Mouse (Mus musculus): ENCODE results near the gene Irak1bp1. TPM values are rescaled to one million over a fixed set of nuclear protein-coding genes. Genes with fewer than 3 reads are reported as not detected.
A peak's percentile ranks its signal among the peaks of the same experiment; 100 is the strongest.

Gene Irak1bp1
- polyA plus RNA-seq (2015; fragmentation: Nextera tagmentation; extraction: Ambion mirVana) = 29.4 and 31.8 TPM in 2 replicates

DNA sequence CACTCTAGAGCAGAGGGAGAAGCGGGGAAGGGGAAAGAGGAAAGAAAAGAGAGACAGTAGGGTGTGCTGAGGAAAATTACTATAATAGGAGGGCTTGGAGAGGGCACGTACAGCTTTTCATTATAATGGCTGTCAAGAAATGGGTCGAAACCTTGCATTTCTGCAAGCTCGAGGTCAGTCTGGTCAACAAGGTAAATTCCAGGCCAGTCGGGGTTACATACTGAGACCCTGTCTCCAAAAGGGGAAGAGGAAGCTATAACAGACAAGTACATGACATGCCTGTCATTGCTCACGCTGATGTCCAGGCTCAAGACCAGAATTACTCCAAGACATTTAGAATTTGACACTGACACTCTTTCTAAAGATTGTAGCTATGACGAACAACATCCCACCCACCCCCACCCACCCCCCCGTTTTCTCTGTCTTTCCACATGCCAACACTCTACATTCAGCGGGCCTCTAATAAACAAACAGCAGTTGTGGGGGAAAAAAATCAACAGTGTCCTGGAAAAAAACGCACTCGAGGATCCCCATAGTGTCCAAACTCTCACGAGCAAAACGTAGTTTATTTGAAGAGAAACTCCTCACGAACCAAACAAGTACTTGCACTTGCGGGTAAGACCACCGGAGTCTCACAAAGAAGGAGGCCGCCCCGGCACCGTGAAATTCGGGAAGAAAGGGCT, at the start of gene Irak1bp1:
Gene Irak1bp1 (plus strand): TSS at position 534 of the 683 bp plus-strand sequence.
- TF ChIP-seq CTCF (IDR thresholded peaks at IDR 0.05; ENCODE audit: low read depth) = no peak
- Histone ChIP-seq H3K4me2 (ENCODE audit: low read length) (peak within 1 kb of the TSS; percentile 69), H3K9me3 (replicated peaks; ENCODE audit: low read length) (no peaks in the 10 kb centered on the region), H3K27ac (peak within 1 kb of the TSS; percentile 66), H3K4me3 (replicated peaks; ENCODE audit: low read depth, low read length) (peak within 1 kb of the TSS; percentile 68), H3K27me3 (ENCODE audit: insufficient read depth, low read length) (no peaks in the 10 kb centered on the region), H3K9ac (ENCODE audit: low read depth, low read length) (peak within 1 kb of the TSS; percentile 67), H3K4me1 (replicated peaks; ENCODE audit: insufficient read depth, low read length) (no peaks in the 10 kb centered on the region), H3K36me3 (ENCODE audit: insufficient read depth, low read length) (no peaks in the 10 kb centered on the region)
- ATAC-seq (replicated peaks; ENCODE audit: low FRiP score, low read depth) (0 out of 2 replicates have a peak, but pooled peaks have one; percentile 6), DNase-seq (ENCODE audit: low spot score) (no peak)
- 13% methylated on average over 20 of the region's 20 CpGs for WGBS

DNA sequence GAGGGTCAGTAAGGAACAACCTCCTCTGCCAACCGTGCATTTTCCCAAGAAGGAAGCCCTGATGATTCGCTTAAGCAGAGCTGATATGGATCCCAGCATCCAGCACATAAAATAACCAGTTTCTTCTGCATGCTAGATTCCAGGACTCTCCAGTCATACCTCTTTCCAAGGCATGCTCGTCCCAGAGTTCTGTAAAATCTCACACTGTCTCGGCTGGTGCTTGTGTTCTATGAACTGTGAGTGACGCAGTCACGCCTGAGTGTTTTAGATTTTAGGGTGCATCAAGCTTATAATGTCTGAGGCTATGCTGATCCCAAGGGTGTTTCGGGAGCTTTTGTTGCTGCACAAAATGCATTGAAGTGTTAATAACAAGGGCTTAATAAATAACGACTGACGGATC, 41.0 kb upstream of the Irak1bp1 start:
- Histone ChIP-seq H3K27ac (no peak overlapping the region), H3K9ac (ENCODE audit: low read depth, low read length) (no peak overlapping the region), H3K4me2 (ENCODE audit: low read length) (no peak overlapping the region), H3K9me3 (replicated peaks; ENCODE audit: low read length) (no peaks in the 10 kb centered on the region), H3K36me3 (ENCODE audit: insufficient read depth, low read length) (no peaks in the 10 kb centered on the region), H3K27me3 (ENCODE audit: insufficient read depth, low read length) (no peaks in the 10 kb centered on the region), H3K4me1 (replicated peaks; ENCODE audit: insufficient read depth, low read length) (no peaks in the 10 kb centered on the region), H3K4me3 (replicated peaks; ENCODE audit: low read depth, low read length) (no peak overlapping the region)
- WGBS = 61% methylated on average over 9 of the region's 9 CpGs
- DNase-seq (ENCODE audit: low spot score) = no peak
- no peak for TF ChIP-seq CTCF (IDR thresholded peaks at IDR 0.05; ENCODE audit: low read depth)
- ATAC-seq (replicated peaks; ENCODE audit: low FRiP score, low read depth) = no peak

DNA sequence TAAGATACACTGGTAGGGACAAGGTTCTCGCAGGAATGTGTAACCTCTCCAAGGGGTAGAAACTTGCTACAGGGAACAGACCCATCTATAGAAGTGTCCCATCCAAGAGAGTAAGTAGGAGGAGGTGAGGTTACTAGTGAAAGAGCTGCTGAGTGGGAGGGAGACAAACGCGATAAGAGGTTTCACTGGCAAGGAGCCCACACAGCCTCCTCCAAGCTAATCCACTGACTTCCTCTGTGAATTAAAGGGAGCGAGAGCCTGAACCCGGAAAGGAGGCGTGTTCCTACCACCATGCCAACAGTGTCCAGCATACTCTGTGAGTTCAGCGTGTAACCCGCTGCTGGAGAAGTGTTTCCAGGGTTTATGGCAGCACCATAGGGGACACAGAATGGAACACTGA, 29.0 kb upstream of the Irak1bp1 start:
- H3K36me3 ChIP-seq (ENCODE audit: insufficient read depth, low read length) = no peaks in the 10 kb centered on the region
- H3K9me3 ChIP-seq (replicated peaks; ENCODE audit: low read length) = no peaks in the 10 kb centered on the region
- 59% methylated on average over 8 of the region's 8 CpGs for WGBS
- DNase-seq (ENCODE audit: low spot score) (no peak), ATAC-seq (replicated peaks; ENCODE audit: low FRiP score, low read depth) (no peak)
- H3K4me1 ChIP-seq (replicated peaks; ENCODE audit: insufficient read depth, low read length) = no peaks in the 10 kb centered on the region
- no peak for TF ChIP-seq CTCF (IDR thresholded peaks at IDR 0.05; ENCODE audit: low read depth)
- H3K27ac ChIP-seq = no peak overlapping the region
- H3K27me3 ChIP-seq (ENCODE audit: insufficient read depth, low read length) = no peaks in the 10 kb centered on the region
- H3K4me3 ChIP-seq (replicated peaks; ENCODE audit: low read depth, low read length) = no peak overlapping the region
- H3K9ac ChIP-seq (ENCODE audit: low read depth, low read length) = no peak overlapping the region
- H3K4me2 ChIP-seq (ENCODE audit: low read length) = no peak overlapping the region

DNA sequence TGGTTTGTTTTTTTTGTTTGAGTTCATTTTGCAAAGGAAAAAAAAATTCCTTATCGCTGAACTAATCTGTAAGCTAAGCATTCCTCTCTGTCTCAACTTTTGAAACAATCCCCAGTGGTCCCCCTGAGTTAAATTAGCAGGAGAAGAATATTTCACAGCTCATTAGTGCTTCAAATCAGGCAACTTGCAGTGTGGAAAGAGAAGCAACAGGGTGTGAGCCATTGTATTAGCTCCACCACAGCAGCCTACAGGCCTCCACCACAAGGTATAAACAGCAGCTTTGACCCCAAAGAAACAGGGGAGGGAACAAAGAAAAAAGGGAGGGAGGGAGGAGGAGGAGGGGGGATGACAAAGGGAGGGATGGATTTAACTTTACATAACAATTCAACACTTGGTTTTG, 22.2 kb upstream of the Irak1bp1 start:
- Histone ChIP-seq H3K9me3 (replicated peaks; ENCODE audit: low read length) (no peaks in the 10 kb centered on the region), H3K4me3 (replicated peaks; ENCODE audit: low read depth, low read length) (no peak overlapping the region), H3K9ac (ENCODE audit: low read depth, low read length) (no peak overlapping the region), H3K4me1 (replicated peaks; ENCODE audit: insufficient read depth, low read length) (no peaks in the 10 kb centered on the region), H3K36me3 (ENCODE audit: insufficient read depth, low read length) (no peaks in the 10 kb centered on the region), H3K27ac (no peak overlapping the region), H3K4me2 (ENCODE audit: low read length) (no peak overlapping the region), H3K27me3 (ENCODE audit: insufficient read depth, low read length) (no peaks in the 10 kb centered on the region)
- WGBS = 30% methylated on average over 1 of the region's 1 CpGs
- no peak for DNase-seq (ENCODE audit: low spot score)
- ATAC-seq (replicated peaks; ENCODE audit: low FRiP score, low read depth) = no peak
- TF ChIP-seq CTCF (IDR thresholded peaks at IDR 0.05; ENCODE audit: low read depth) = no peak

DNA sequence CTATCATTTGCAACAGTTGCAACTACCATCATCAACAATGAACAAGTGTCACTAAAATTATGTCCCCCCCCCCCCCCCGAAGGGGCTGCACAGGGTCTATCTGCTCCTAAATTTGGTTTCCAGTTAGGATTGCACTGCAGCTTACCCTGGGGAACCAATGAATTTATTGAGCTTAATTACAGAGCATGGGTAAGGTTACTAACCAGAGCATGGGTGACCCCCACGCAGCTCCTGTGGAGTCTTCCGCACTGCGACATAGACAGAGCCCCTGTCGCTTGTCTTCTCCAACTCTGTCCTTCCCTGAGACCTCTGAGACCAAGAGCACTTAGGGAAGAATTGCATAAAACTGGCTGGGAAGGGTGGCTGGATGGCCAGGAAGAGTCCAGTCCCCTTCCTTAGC, 21.7 kb upstream of the Irak1bp1 start:
- Histone ChIP-seq H3K4me2 (ENCODE audit: low read length) (no peak overlapping the region), H3K4me3 (replicated peaks; ENCODE audit: low read depth, low read length) (no peak overlapping the region), H3K36me3 (ENCODE audit: insufficient read depth, low read length) (no peaks in the 10 kb centered on the region), H3K4me1 (replicated peaks; ENCODE audit: insufficient read depth, low read length) (no peaks in the 10 kb centered on the region), H3K27me3 (ENCODE audit: insufficient read depth, low read length) (no peaks in the 10 kb centered on the region), H3K27ac (no peak overlapping the region), H3K9ac (ENCODE audit: low read depth, low read length) (no peak overlapping the region), H3K9me3 (replicated peaks; ENCODE audit: low read length) (no peaks in the 10 kb centered on the region)
- 36% methylated on average over 5 of the region's 5 CpGs for WGBS
- no peak for ATAC-seq (replicated peaks; ENCODE audit: low FRiP score, low read depth)
- TF ChIP-seq CTCF (IDR thresholded peaks at IDR 0.05; ENCODE audit: low read depth) = no peak
- peak; percentile 17 for DNase-seq (ENCODE audit: low spot score)

DNA sequence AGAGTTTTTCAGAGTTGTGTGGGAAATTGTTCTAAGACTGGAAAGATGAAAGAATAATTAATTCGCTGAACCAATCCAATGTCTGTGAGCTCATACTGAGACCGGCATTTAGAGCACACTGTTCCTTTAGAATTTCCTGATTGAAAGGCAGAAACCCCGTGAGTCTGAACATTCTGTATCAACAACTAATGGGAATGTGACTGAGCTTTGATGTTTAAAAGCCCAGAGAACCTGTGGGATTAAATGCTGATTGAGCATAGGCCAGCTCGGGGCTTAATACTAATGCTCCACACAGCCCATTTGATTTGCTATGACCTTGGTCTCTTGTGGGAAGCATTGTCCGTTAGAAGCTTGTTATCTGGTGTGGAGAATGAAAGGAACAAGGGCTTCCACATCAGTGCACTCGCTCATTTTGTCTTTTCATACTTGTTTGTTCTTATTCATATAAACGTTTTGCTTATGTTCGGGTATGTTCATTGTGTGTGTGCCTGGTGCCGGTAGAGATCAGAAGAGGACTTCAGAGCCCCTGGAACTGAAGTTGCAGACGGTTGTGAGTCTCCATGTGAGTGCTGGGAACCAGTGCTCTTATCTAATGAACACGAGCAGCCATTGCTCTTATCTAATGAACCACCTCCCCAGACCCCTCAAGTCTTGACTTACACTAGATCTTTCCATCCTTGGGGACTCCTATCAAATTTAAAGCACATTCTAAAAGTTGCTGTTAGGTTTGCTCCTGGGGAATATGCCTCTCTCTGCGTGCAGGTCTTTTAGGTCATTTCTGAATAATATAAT, 17.0 kb upstream of the Irak1bp1 start:
- 78% methylated on average over 12 of the region's 12 CpGs for WGBS
- H3K4me3 ChIP-seq (replicated peaks; ENCODE audit: low read depth, low read length) = no peak overlapping the region
- H3K36me3 ChIP-seq (ENCODE audit: insufficient read depth, low read length) = no peaks in the 10 kb centered on the region
- no peak overlapping the region for H3K4me2 ChIP-seq (ENCODE audit: low read length)
- no peaks in the 10 kb centered on the region for H3K27me3 ChIP-seq (ENCODE audit: insufficient read depth, low read length)
- no peaks in the 10 kb centered on the region for H3K9me3 ChIP-seq (replicated peaks; ENCODE audit: low read length)
- H3K9ac ChIP-seq (ENCODE audit: low read depth, low read length) = no peak overlapping the region
- H3K4me1 ChIP-seq (replicated peaks; ENCODE audit: insufficient read depth, low read length) = no peaks in the 10 kb centered on the region
- no peak overlapping the region for H3K27ac ChIP-seq
- DNase-seq (ENCODE audit: low spot score) (no peak), ATAC-seq (replicated peaks; ENCODE audit: low FRiP score, low read depth) (no peak)
- TF ChIP-seq CTCF (IDR thresholded peaks at IDR 0.05; ENCODE audit: low read depth) = no peak
